8 mouse cellular contexts compared by ENCODE assay signal in the genomic region with DNA sequence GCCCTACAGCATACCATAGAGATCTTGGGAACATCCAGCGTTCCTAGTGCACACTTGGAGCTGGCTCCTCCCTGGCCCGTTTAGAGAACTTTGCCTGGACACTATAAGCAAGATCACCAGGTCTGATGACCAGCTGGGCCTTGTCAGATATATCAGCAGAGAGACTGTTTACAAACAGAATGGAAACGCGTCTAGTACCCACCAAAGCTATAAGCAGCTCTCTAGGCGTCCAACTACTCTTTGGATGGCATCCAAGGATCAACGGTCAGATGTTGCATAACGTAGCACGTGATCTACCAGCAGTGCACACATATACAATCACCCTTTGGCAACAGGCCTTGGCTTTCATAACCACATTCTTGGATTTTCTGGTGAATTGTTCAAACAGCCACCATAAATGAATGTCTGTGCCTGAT. TPM values are rescaled to one million over a fixed set of nuclear protein-coding genes. Genes with fewer than 3 reads are reported as not detected.
A peak's percentile ranks its signal among the peaks of the same experiment; 100 is the strongest.
DNase-seq lines count a peak whose midpoint lies in the region; ATAC-seq and TF ChIP-seq lines count a peak whose summit lies in the region.

No protein-coding gene starts in this region.

- intact Hi-C loops in gastrocnemius, postnatal 14 days (cut with DNase I; ENCODE audit: low total_unique reads), result no loop called here

- ATAC-seq in heart, postnatal 0 days (ENCODE audit: insufficient read depth, low read depth), result no peak
- no peak for ATAC-seq in heart, embryonic 12.5 days (ENCODE audit: insufficient number of reproducible peaks, low FRiP score)
- peak; percentile 64 for ATAC-seq in kidney, embryonic 16.5 days (ENCODE audit: low FRiP score, low TSS enrichment)

- H3K4me2 ChIP-seq in heart, postnatal 0 days (ENCODE audit: low read depth, low read length), result no peak overlapping the region
- H3K4me2 ChIP-seq in heart, embryonic 12.5 days, result no peak overlapping the region
- no peak overlapping the region for H3K4me2 ChIP-seq in kidney, embryonic 16.5 days (replicated peaks; ENCODE audit: low read depth, low read length)

- no peak for TF ChIP-seq CTCF in heart, postnatal 0 days (IDR thresholded peaks at IDR 0.05; ENCODE audit: low read depth)

- no peak overlapping the region for H3K4me3 ChIP-seq in heart, postnatal 0 days (ENCODE audit: low read depth, low read length)
- H3K4me3 ChIP-seq in heart, embryonic 12.5 days, result no peak overlapping the region
- H3K4me3 ChIP-seq in kidney, embryonic 16.5 days (ENCODE audit: low read length), result no peak overlapping the region

- 41% methylated on average over 8 of the region's 8 CpGs for WGBS in heart, postnatal 0 days
- WGBS in heart, embryonic 12.5 days, result 70% methylated on average over 8 of the region's 8 CpGs
- 66% methylated on average over 8 of the region's 8 CpGs for WGBS in kidney, embryonic 16.5 days

- no peak for TF ChIP-seq EP300 in heart, postnatal 0 days (IDR thresholded peaks at IDR 0.05; ENCODE audit: low read depth)

- no peak overlapping the region for H3K9ac ChIP-seq in heart, postnatal 0 days (replicated peaks; ENCODE audit: low read depth, low read length)
- no peak overlapping the region for H3K9ac ChIP-seq in heart, embryonic 12.5 days
- no peak overlapping the region for H3K9ac ChIP-seq in kidney, embryonic 16.5 days (replicated peaks; ENCODE audit: low read length)

- no peaks in the 10 kb centered on the region for H3K27me3 ChIP-seq in heart, postnatal 0 days (ENCODE audit: control insufficient read depth, insufficient read depth, low read length)
- H3K27me3 ChIP-seq in heart, embryonic 12.5 days (replicated peaks), result no peaks in the 10 kb centered on the region
- no peaks in the 10 kb centered on the region for H3K27me3 ChIP-seq in kidney, embryonic 16.5 days (ENCODE audit: insufficient read depth, low read length)

- DNase-seq in heart, postnatal 0 days (ENCODE audit: low spot score), result peak; percentile 47
- DNase-seq in cerebellum, postnatal 10 days, result peak; percentile 35 to 50
- peak; percentile 90 for DNase-seq in lung, postnatal 36 days
- DNase-seq in thymus, postnatal 36 days, result no peak
- no peak for DNase-seq in ovary, postnatal 10 days (ENCODE audit: low spot score)
- DNase-seq in gastrocnemius, postnatal 14 days, result no peak

- no peak overlapping the region for H3K27ac ChIP-seq in heart, postnatal 0 days (ENCODE audit: low read depth)
- H3K27ac ChIP-seq in heart, embryonic 12.5 days (ENCODE audit: poor library complexity, severe bottlenecking), result no peak overlapping the region
- H3K27ac ChIP-seq in kidney, embryonic 16.5 days (ENCODE audit: low read length), result peak overlapping the region; percentile 23; the same call in 1 of the 2 replicates

- no peaks in the 10 kb centered on the region for H3K36me3 ChIP-seq in heart, postnatal 0 days (replicated peaks; ENCODE audit: control insufficient read depth, insufficient read depth, low read length)
- no peaks in the 10 kb centered on the region for H3K36me3 ChIP-seq in heart, embryonic 12.5 days
- H3K36me3 ChIP-seq in kidney, embryonic 16.5 days (ENCODE audit: insufficient read depth, low read length), result no peaks in the 10 kb centered on the region

- no peaks in the 10 kb centered on the region for H3K9me3 ChIP-seq in heart, postnatal 0 days (replicated peaks; ENCODE audit: control insufficient read depth, low read length)
- no peaks in the 10 kb centered on the region for H3K9me3 ChIP-seq in heart, embryonic 12.5 days (replicated peaks)
- H3K9me3 ChIP-seq in kidney, embryonic 16.5 days (ENCODE audit: low read length), result no peaks in the 10 kb centered on the region

- H3K4me1 ChIP-seq in heart, postnatal 0 days (ENCODE audit: control insufficient read depth, insufficient read depth), result 0 out of 2 replicates have a peak, but pooled peaks cover 6% of the 10 kb centered on the region
- H3K4me1 ChIP-seq in heart, embryonic 12.5 days (replicated peaks), result peaks cover 6% of the 10 kb centered on the region; the same call in 1 of the 2 replicates
- peaks cover 7% of the 10 kb centered on the region for H3K4me1 ChIP-seq in kidney, embryonic 16.5 days (ENCODE audit: insufficient read depth, low read length)

RNA-seq across cellular contexts. Expression of gene Gclm, which starts 46.4 kb away (rescaled TPM):
- total RNA-seq in heart, postnatal 0 days (2014; rRNA removed; ENCODE audit: low replicate concordance), result 12.8 and 36.1 TPM in 2 replicates
- polyA plus RNA-seq in heart, postnatal 0 days (2015; fragmentation: Nextera tagmentation; extraction: Ambion mirVana), result 47.3 and 51.7 TPM in 2 replicates
- 108 and 122 TPM in 2 replicates for polyA plus RNA-seq in heart, embryonic 12.5 days (2016; fragmentation: Nextera tagmentation; extraction: Ambion mirVana)
- polyA plus RNA-seq in kidney, embryonic 16.5 days (2015; fragmentation: Nextera tagmentation; extraction: Ambion mirVana), result 98.6 and 116 TPM in 2 replicates
- total RNA-seq in gastrocnemius, postnatal 14 days (2021), result 10 to 100 TPM; 22.7 to 28.7 TPM

Comparison
In these comparisons a context has a peak if more than half of its experiments do, and no peak if none do; other contexts are left out.
1. DNase-seq: peak in heart, postnatal 0 days (single experiment), cerebellum, postnatal 10 days (2 of 2) and lung, postnatal 36 days (single experiment); none in thymus, postnatal 36 days (0 of 2), ovary, postnatal 10 days (single experiment) and gastrocnemius, postnatal 14 days (single experiment).